Mouse (Mus musculus) MN1 (cell line): Measurements from ENCODE around the gene Exoc6b.
"Not testable (repeated sequence)": the region's sequence is repeated elsewhere in the genome, so short reads cannot be mapped to it uniquely, and the experiment has no call there.

ENCODE experiments used
- DNase-seq: peaks from one replicate; pipeline ENCODE4 v3.0.0-alpha.2; 2016; ENCODE audit warnings: low spot score

Exoc6b gene

GRCm38 (mm10) chr6:84631588-84631987 is 437.7 kb downstream of the Exoc6b start:
- DNase-seq: no peak

GRCm38 (mm10) chr6:84630276-84630675 is 439.0 kb downstream of the Exoc6b start:
- DNase-seq: no peak

DNA sequence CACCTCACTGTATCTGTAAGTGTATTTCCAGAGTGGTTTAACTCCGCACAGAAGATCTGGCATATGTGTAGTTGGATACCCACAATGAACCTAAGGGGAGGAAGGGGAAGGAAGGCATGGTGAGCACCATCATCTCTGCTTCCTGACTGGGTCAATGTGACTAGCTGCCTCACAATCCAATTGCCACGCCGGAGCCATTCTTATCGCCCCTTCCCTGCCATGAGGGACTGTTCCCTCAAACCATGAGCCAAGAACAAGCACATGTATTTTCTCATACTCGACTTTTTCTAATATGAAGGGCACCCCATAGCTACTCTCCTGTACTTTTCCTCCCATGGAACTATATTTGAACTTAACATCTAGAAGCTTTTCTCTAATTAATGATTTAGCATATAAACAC is 440.5 kb downstream of the Exoc6b start:
- no peak for DNase-seq

GRCm38 (mm10) chr6:84626398-84626797 is 442.9 kb downstream of the Exoc6b start:
- DNase-seq: no peak

DNA sequence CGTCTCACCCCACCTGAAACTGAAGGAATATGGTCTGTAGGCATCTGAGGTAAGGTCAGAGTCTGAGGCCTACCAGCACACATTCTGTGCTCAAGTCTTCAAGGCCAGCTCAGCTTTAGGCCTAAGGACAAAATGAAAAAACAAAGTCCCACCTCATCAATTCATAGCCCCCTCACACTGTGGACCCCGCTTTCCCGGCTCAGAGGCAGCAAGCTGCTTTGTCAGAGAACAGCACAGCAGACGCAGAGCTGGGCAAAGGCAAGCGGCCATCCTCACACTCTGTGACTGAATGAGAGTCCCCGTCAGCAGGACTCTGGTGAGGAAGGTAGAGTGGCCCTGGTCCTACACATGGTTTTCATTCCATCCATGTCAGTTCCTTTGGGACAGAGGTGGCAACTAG is 450.1 kb downstream of the Exoc6b start:
- DNase-seq: no peak

DNA sequence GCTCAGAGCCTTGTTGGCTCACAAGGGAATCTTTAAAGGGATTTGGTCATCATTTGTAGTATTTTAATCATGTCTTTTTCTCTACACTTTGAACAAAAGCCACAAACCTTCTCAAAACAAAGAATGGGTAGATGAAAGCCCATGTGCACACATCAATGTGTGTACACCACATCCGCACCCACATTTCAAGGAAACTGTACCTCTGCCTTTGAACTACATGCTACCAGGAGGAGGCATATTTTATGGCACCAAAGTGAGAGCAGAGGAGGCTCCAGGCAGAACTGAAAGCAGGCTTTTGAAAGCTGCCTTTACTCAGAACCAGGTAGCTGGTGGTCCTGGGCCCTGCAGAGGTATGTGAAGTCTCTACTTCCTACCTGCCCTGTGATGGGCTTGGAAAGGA is 452.3 kb downstream of the Exoc6b start:
- no peak for DNase-seq

DNA sequence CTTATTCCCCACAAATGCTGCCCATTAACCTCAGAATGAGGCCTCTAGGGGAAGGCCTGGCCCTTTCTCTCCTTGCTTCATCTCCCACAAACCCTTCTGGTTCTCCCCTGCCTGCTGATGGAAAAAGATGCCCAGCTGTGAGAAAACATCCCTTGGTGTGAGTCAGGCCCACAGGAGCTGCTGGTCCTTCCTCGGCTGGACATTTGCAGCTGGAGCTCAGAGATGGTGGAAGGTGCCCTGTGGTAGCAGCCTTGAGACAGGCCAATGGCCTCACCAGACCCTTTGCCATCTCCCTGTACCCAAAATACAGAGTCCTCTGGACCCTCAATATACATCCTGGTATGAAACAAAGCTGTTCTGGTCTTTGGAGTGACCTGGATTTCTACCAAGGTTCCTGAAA is 452.7 kb downstream of the Exoc6b start:
- no peak for DNase-seq

DNA sequence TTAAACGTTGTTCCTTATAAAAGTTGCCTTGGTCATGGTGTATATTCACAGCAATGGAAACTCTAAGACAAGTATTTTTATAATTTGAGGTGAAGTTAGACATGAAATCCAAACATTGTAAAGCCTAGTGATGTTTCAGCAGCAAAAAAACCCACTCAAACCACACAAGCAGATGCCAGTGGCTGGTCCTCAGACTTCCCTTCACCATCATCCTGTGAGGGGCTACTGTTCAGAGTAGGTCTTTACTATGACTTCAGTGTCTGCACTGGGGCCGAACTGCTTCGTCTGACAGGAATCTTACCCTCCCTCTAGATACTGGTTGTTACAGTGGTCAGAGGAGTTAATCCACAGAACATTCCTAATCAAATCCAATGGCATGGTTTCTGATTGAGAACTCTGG is 455.8 kb downstream of the Exoc6b start:
- no peak for DNase-seq

GRCm38 (mm10) chr6:84601136-84601889 is 468.0 kb downstream of the Exoc6b start:
- DNase-seq: no peak

DNA sequence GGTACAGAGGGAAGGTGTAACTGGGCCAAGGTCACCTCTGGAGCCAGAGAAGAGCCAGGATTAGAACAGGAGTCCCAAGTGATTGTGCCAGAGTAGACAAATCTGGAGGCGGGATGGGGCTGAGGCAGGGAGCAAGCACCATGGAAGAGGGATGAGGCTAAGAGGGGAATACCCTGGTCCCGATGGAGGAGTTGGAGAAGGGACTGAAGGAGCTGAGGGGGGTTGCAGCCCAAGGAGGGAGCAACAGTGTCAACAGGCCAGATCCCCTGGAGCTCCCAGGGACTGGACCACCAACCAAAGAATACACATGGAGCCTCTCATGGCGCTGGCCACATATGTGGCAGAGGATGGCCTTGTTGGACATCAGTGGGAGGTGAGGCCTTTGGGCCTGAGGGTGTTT is 470.0 kb downstream of the Exoc6b start:
- DNase-seq: not testable (repeated sequence)

- DNase-seq: no peak
Observed at GRCm38 (mm10) chr6:84598725-84599124, 470.6 kb downstream of the Exoc6b start.

DNA sequence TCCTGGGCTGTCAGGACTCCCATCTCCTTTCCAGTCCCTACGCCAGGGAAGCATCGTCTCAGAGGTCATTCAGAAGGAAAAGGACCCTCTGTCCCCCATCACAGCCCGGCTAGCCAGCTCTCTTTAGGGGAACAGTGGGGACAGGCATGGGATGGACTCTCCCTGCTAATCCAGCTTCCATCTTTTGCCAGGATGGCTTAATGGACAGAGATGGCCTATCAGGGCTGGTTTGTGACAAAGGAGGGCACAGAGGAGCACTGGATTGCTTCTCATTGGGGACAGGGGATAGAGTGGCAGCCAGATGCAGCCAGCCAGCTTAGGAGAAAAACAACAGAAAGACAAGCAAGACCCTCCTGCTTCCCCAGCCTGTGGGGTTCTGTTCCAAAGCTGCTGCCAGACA is 474.7 kb downstream of the Exoc6b start:
- peak; percentile 59 for DNase-seq

GRCm38 (mm10) chr6:84593693-84594092 is 475.6 kb downstream of the Exoc6b start, which contains the start of gene Cyp26b1:
Gene Cyp26b1, minus strand, starts transcription at chr6:84593908.
- DNase-seq: no peak

GRCm38 (mm10) chr6:84590961-84591745 is 478.2 kb downstream of the Exoc6b start:
- DNase-seq: no peak

GRCm38 (mm10) chr6:84589742-84590686 is 479.3 kb downstream of the Exoc6b start:
- DNase-seq: peak; percentile 89

DNA sequence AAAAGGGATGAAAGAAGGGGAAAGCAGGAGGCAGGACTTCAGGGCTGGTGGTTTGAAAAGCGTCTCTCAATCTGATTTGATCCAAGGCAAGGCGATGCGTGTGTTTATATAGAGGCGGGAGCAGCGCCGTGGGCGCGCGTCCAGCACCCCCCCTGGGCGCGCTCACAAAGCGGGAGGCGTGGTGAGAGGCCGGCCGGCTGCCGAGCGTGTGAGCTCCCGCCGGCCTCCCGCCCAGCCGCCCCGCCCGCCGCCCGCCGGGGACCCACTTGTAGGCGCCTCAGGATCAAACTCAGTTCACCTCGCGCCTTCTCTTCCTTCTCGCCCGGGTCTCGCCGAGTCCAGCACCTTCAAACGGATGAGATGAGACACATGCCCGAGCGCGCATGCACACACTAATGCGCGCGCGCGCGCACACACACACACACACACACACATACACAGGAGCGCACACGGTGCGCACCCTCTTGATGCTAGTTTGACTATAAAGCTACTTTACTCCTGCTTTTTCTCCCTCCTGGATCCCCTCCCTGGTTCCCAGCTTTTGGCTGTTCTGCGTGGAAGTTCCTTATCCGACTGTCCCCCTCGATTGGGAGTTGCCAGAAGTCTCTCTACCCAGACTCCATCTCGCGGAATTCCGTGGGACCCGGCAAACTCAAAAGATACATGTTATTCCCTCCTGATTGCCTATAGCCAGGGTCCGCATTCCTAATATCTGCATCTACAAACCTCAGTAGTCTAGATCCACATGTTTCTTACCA is 480.2 kb downstream of the Exoc6b start:
- DNase-seq: peak; percentile 60

DNA sequence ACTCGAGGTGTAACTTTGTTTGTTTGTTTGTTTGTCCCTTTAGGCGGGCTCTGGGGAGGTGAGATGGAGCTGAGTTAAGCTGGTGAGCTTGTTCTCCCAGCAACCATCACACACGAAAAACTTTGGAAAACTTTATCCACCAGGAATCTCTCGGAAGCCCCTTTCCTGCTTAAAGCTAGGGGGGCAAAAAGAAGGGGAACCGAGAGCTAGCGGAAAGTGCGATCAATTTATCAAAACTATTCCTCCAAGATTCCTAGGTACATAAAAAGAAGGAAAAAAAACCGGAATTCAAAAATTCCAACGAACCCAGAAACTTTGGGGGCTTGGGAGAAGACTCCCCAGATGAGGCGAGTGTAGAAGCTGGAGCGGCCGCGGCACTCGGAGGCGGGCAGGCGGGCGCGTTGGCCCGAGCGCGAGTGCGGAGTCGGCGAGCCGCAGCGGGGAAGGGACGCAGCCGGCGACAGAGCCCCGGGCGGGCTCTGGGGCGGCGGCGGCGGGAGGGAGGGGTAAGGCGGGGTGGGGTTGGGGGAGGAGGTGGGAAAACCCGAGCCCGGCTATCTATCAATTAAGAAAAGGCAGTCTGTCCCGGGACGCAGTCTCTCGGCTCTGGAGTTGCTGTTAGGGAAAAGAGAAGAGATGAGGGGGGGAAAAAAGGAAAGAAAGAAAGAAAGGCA is 481.0 kb downstream of the Exoc6b start:
- peak; percentile 37 for DNase-seq

- DNase-seq: peak; percentile 78
Observed at GRCm38 (mm10) chr6:84587471-84588101, 481.7 kb downstream of the Exoc6b start.

DNA sequence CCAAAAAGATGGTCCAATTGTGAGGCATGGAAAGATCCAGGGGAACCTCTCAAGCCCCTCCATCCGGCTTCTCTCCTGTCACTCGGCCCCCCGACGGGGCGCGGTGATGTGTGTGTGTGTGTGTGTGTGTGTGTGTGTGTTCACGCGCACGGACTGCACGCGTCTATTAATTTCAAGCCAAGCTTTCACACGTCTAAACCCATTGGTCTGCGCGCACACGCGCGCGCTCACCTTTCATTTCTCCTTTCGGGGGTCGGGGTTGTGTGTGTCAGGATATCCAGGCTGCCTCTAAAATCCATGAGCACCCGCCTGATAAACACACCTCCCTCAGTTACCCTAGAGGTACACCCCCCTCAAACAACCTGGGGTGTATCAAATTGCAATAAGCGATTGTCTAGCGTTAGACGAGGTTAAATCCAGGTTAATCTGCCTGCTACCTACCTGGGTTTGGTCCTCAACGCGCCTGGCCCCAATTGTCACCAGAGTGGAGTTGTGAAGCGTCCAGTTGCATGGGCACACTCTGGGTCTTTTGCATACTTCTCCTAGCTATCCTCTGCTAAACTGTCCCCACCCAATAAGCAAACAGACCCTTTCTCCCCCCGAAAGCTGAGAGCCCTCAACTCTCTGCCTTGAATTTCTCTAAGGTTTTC is 482.6 kb downstream of the Exoc6b start:
- DNase-seq: no peak
